Mouse (Mus musculus) MEL (cell line): ENCODE results near the gene Cyp27b1. TPM values are rescaled to one million over a fixed set of nuclear protein-coding genes. Genes with fewer than 3 reads are reported as not detected.

Source experiments
- DNase-seq: peaks from one replicate; pipeline ENCODE4 v3.0.0; 2011; ENCODE audit warnings: low read depth, low spot score
- H3K27ac ChIP-seq: 2 replicates; pipeline ENCODE4 v1.5.1; 2012; ENCODE audit warnings: low read depth, mild to moderate bottlenecking, control low read depth, low read length, moderate library complexity; ENCODE audit not compliant: control insufficient read depth
- H3K27me3 ChIP-seq, 2 experiments: fragments of 150-350 bp in 1 of 2; sonication (generic) in 1 of 2; 2 replicates each; pipeline ENCODE4 v1.6.1; 2012; ENCODE audit warnings: low read length in 2 of 2, mild to moderate bottlenecking in 2 of 2, improper control_type of control experiment in 1 of 2, moderate library complexity in 1 of 2; ENCODE audit not compliant: insufficient read depth in 2 of 2, control insufficient read depth in 1 of 2
- H3K36me3 ChIP-seq, 2 experiments: 2 replicates each; pipeline ENCODE4 v1.6.1; 2012 to 2014; ENCODE audit warnings: low read length in 2 of 2, improper control_type of control experiment in 1 of 2, inconsistent platforms in 1 of 2, mild to moderate bottlenecking in 1 of 2; ENCODE audit not compliant: insufficient read depth in 2 of 2, control insufficient read depth in 1 of 2
- H3K4me1 ChIP-seq, 2 experiments: fragments of 150-350 bp in 1 of 2; sonication (generic) in 1 of 2; 2 replicates each; pipeline ENCODE4 v1.6.1; 2012; ENCODE audit warnings: low read length in 2 of 2, improper control_type of control experiment in 1 of 2, mild to moderate bottlenecking in 1 of 2; ENCODE audit not compliant: insufficient read depth in 2 of 2, control insufficient read depth in 1 of 2
- H3K4me3 ChIP-seq, 2 experiments: fragments of 150-350 bp in 1 of 2; sonication (generic) in 1 of 2; 2 replicates each; pipeline ENCODE4 v1.5.1; 2012; ENCODE audit warnings: low read depth in 2 of 2, low read length in 2 of 2, mild to moderate bottlenecking in 2 of 2, moderate library complexity in 2 of 2, control low read depth in 1 of 2, improper control_type of control experiment in 1 of 2; ENCODE audit not compliant: control insufficient read depth in 1 of 2, insufficient read depth in 1 of 2
- H3K79me2 ChIP-seq: 2 replicates; pipeline ENCODE4 v1.6.1; 2012; ENCODE audit warnings: mild to moderate bottlenecking, low read length, moderate library complexity; ENCODE audit not compliant: control insufficient read depth, poor library complexity, insufficient read depth
- H3K9ac ChIP-seq: 2 replicates; pipeline ENCODE4 v1.6.1; 2012; ENCODE audit warnings: low read depth, mild to moderate bottlenecking, control low read depth, low read length, moderate library complexity; ENCODE audit not compliant: control insufficient read depth, poor library complexity, severe bottlenecking
- H3K9me3 ChIP-seq: fragments of 150-350 bp; sonication (generic); replicated peaks from 2 replicates; pipeline ENCODE4 v1.6.1; 2012; ENCODE audit warnings: mild to moderate bottlenecking, low read length, improper control_type of control experiment, moderate library complexity; ENCODE audit not compliant: insufficient read depth
- BHLHE40 ChIP-seq: IDR thresholded peaks from 2 replicates; pipeline ENCODE4 v1.6.1; 2012; ENCODE audit warnings: low read depth, mild to moderate bottlenecking, inconsistent platforms, low read length, improper control_type of control experiment, borderline replicate concordance
- CHD2 ChIP-seq: IDR thresholded peaks from 2 replicates; pipeline ENCODE4 v1.6.1; 2011; ENCODE audit warnings: low read length, improper control_type of control experiment
- CTCF ChIP-seq, 3 experiments: IDR thresholded peaks in 2 of 3; conservative IDR thresholded peaks in 1 of 3; 2 replicates each; pipeline ENCODE4 v1.5.1; 2011 to 2012; ENCODE audit warnings: low read length in 3 of 3, low read depth in 2 of 3, mild to moderate bottlenecking in 2 of 3, improper control_type of control experiment in 1 of 3, inconsistent platforms in 1 of 3, mixed read lengths in 1 of 3, moderate library complexity in 1 of 3; ENCODE audit not compliant: control insufficient read depth in 1 of 3, insufficient read depth in 1 of 3, poor library complexity in 1 of 3, severe bottlenecking in 1 of 3
- E2F4 ChIP-seq: IDR thresholded peaks from 2 replicates; pipeline ENCODE4 v1.6.1; 2011; ENCODE audit warnings: low read depth, low read length, improper control_type of control experiment, borderline replicate concordance
- ELF1 ChIP-seq: IDR thresholded peaks from 2 replicates; pipeline ENCODE4 v1.6.1; 2014; ENCODE audit warnings: low read depth, mild to moderate bottlenecking, inconsistent platforms, low read length, improper control_type of control experiment, moderate library complexity
- EP300 ChIP-seq, 2 experiments: IDR thresholded peaks; 2 replicates each; pipeline ENCODE4 v1.6.1; 2011; ENCODE audit warnings: improper control_type of control experiment in 2 of 2, low read length in 2 of 2, low read depth in 1 of 2, mild to moderate bottlenecking in 1 of 2
- ETS1 ChIP-seq: IDR thresholded peaks from 2 replicates; pipeline ENCODE4 v1.6.1; 2012; ENCODE audit warnings: low read depth, mild to moderate bottlenecking, inconsistent platforms, low read length, improper control_type of control experiment, moderate library complexity
- KAT2A ChIP-seq: conservative IDR thresholded peaks from 2 replicates; pipeline ENCODE4 v1.6.1; 2012; ENCODE audit warnings: low read depth, low read length, improper control_type of control experiment, inconsistent platforms
- MEF2A ChIP-seq: IDR thresholded peaks from 2 replicates; pipeline ENCODE4 v1.6.1; 2014; ENCODE audit warnings: low read depth, mild to moderate bottlenecking, inconsistent platforms, low read length, improper control_type of control experiment; ENCODE audit not compliant: poor library complexity, insufficient replicate concordance, severe bottlenecking; ENCODE audit errors: extremely low read depth
- MYC ChIP-seq: IDR thresholded peaks from 2 replicates; pipeline ENCODE4 v1.6.1; 2011; ENCODE audit warnings: low read depth, mild to moderate bottlenecking, low read length, improper control_type of control experiment, moderate library complexity
- NELFE ChIP-seq: IDR thresholded peaks from 2 replicates; pipeline ENCODE4 v1.6.1; 2011; ENCODE audit warnings: low read depth, low read length, improper control_type of control experiment
- NRF1 ChIP-seq: IDR thresholded peaks from 2 replicates; pipeline ENCODE4 v1.6.1; 2014; ENCODE audit warnings: low read depth, mild to moderate bottlenecking, inconsistent platforms, low read length, improper control_type of control experiment, moderate library complexity; ENCODE audit not compliant: poor library complexity, insufficient read depth, severe bottlenecking
- POLR2A ChIP-seq, 2 experiments: IDR thresholded peaks; 2 replicates each; pipeline ENCODE4 v1.6.1; 2011 to 2012; ENCODE audit warnings: low read length in 2 of 2, mild to moderate bottlenecking in 2 of 2, control low read depth in 1 of 2, improper control_type of control experiment in 1 of 2, low read depth in 1 of 2, moderate library complexity in 1 of 2; ENCODE audit not compliant: control insufficient read depth in 1 of 2, insufficient read depth in 1 of 2, poor library complexity in 1 of 2
- POLR2AphosphoS2 ChIP-seq: IDR thresholded peaks from 2 replicates; pipeline ENCODE4 v1.6.1; 2011; ENCODE audit warnings: low read length, improper control_type of control experiment
- RAD21 ChIP-seq: IDR thresholded peaks from 2 replicates; pipeline ENCODE4 v1.6.1; 2011; ENCODE audit warnings: mild to moderate bottlenecking, low read depth, low read length, improper control_type of control experiment
- RCOR1 ChIP-seq: IDR thresholded peaks from 2 replicates; pipeline ENCODE4 v1.6.1; 2012; ENCODE audit warnings: low read depth, mild to moderate bottlenecking, inconsistent platforms, low read length, improper control_type of control experiment
- SMC3 ChIP-seq: IDR thresholded peaks from 2 replicates; pipeline ENCODE4 v1.6.1; 2011; ENCODE audit warnings: low read depth, low read length, improper control_type of control experiment
- TAL1 ChIP-seq: IDR thresholded peaks from 2 replicates; pipeline ENCODE4 v1.6.1; 2012; ENCODE audit warnings: mild to moderate bottlenecking, inconsistent platforms, low read length, moderate library complexity, mixed read lengths
- USF1 ChIP-seq: IDR thresholded peaks from 2 replicates; pipeline ENCODE4 v1.6.1; 2014; ENCODE audit warnings: low read depth, mild to moderate bottlenecking, inconsistent platforms, low read length, improper control_type of control experiment, moderate library complexity
- USF2 ChIP-seq, 2 experiments: IDR thresholded peaks; 2 replicates each; pipeline ENCODE4 v1.6.1; 2011 to 2012; ENCODE audit warnings: improper control_type of control experiment in 2 of 2, low read length in 2 of 2, borderline replicate concordance in 1 of 2, inconsistent platforms in 1 of 2, low read depth in 1 of 2, mild to moderate bottlenecking in 1 of 2; ENCODE audit not compliant: insufficient read depth in 1 of 2
- ZKSCAN1 ChIP-seq: IDR thresholded peaks from 2 replicates; pipeline ENCODE4 v1.6.1; 2012; ENCODE audit warnings: low read depth, mild to moderate bottlenecking, inconsistent platforms, low read length, improper control_type of control experiment, moderate library complexity
- polyA plus RNA-seq, 2 experiments: library from polyadenylated mRNA; stranded (reverse) in 1 of 2; unstranded in 1 of 2; fragments of >175 nt in 1 of 2; fragments of >200 nt in 1 of 2; gene quantifications; 2 replicates each; pipeline versions ENCODE4 v1.2.1 to v1.2.4; 2012; ENCODE audit warnings: low replicate concordance in 2 of 2, low read depth in 1 of 2; ENCODE audit not compliant: insufficient read length in 2 of 2, insufficient read depth in 1 of 2, missing spikeins in 1 of 2
- total RNA-seq: library from RNA; depleted of rRNA; stranded (reverse); fragments of 300-350 nt; gene quantifications from 2 replicates; pipeline ENCODE4 v1.2.3, GENCODE M21; 2012

Gene Cyp27b1
- total and polyA plus RNA-seq, 3 experiments, result 0.23 to 0.93 TPM; not detected in 1

GRCm38 (mm10) chr10:127081996-127082620, 34.1 kb downstream of the Cyp27b1 start:
- Histone ChIP-seq H3K27me3 (no peaks in the 10 kb centered on the region), H3K36me3 (no peaks in the 10 kb centered on the region), H3K9ac (no peak overlapping the region), H3K9me3 (no peaks in the 10 kb centered on the region), H3K79me2 (no peaks in the 10 kb centered on the region), H3K27ac (no peak overlapping the region), H3K4me1 (no peaks in the 10 kb centered on the region), H3K4me3 (no peak overlapping the region)
- no peak for DNase-seq
- TF ChIP-seq ZKSCAN1 (no peak), NRF1 (no peak), CHD2 (no peak), ETS1 (no peak)

- no peak for DNase-seq
- Histone ChIP-seq H3K9me3 (no peaks in the 10 kb centered on the region), H3K9ac (no peak overlapping the region), H3K79me2 (no peaks in the 10 kb centered on the region), H3K4me3 (no peak overlapping the region), H3K27me3 (no peaks in the 10 kb centered on the region), H3K4me1 (no peaks in the 10 kb centered on the region), H3K27ac (no peak overlapping the region), H3K36me3 (no peaks in the 10 kb centered on the region)
- TF ChIP-seq ELF1 (no peak), E2F4 (no peak), CTCF (IDR thresholded peaks at IDR 0.05 in 2 of 3, conservative IDR thresholded peaks at IDR 0.05 in 1 of 3; ENCODE audit: control insufficient read depth in 1 of 3, insufficient read depth in 1 of 3, low read depth in 2 of 3, low read length in 3 of 3, poor library complexity in 1 of 3, severe bottlenecking in 1 of 3) (peak in 1 of 3 experiments; percentile 28; a peak in 2 of 6 replicates), EP300 (IDR thresholded peaks at IDR 0.05; ENCODE audit: low read depth in 1 of 2, low read length in 2 of 2) (no peak), RAD21 (peak; percentile 14)
Observed at GRCm38 (mm10) chr10:127083292-127083914, 35.4 kb downstream of the Cyp27b1 start.

DNA sequence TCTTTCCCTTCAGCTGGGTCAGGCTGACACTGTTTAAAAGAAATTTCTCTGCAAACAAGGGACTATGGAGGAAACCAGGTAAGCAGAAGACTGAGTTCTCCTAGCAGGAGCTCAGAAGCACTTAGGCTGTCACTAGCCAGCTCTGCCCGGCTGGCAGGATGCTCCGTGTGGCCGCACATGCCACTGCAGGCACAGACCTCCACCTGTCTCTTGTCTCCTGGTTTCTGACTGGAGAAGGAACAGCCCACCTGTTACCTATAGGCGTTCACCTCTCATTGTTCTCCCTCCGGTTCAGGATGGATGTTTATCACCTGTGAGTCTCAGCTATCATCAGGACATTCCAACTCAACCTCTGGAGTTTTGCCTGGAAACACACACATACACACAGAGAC, 35.9 kb downstream of the Cyp27b1 start:
- TF ChIP-seq MYC, result no peak
- TF ChIP-seq KAT2A, result no peak
- no peak for TF ChIP-seq ELF1
- no peak for TF ChIP-seq CTCF (IDR thresholded peaks at IDR 0.05 in 2 of 3, conservative IDR thresholded peaks at IDR 0.05 in 1 of 3; ENCODE audit: control insufficient read depth in 1 of 3, insufficient read depth in 1 of 3, low read depth in 2 of 3, low read length in 3 of 3, poor library complexity in 1 of 3, severe bottlenecking in 1 of 3)
- TF ChIP-seq POLR2A (IDR thresholded peaks at IDR 0.05; ENCODE audit: control insufficient read depth in 1 of 2, insufficient read depth in 1 of 2, low read depth in 1 of 2, low read length in 2 of 2, poor library complexity in 1 of 2), result no peak
- no peak for TF ChIP-seq TAL1
- TF ChIP-seq USF2 (IDR thresholded peaks at IDR 0.05; ENCODE audit: borderline replicate concordance in 1 of 2, insufficient read depth in 1 of 2, low read depth in 1 of 2, low read length in 2 of 2), result no peak
- TF ChIP-seq POLR2AphosphoS2, result no peak
- no peak for TF ChIP-seq RCOR1
- no peak for TF ChIP-seq ETS1
- no peak for TF ChIP-seq CHD2
- no peak for TF ChIP-seq USF1
- no peak for TF ChIP-seq NRF1
- no peak for TF ChIP-seq BHLHE40
- TF ChIP-seq SMC3, result no peak
- no peak for TF ChIP-seq MEF2A
- TF ChIP-seq NELFE, result no peak
- Histone ChIP-seq H3K36me3 (peaks cover 0 to 1% of the 10 kb centered on the region in 2 experiments; a peak in 1 of 4 replicates), H3K9ac (no peak overlapping the region), H3K4me1 (no peaks in the 10 kb centered on the region), H3K27me3 (no peaks in the 10 kb centered on the region), H3K79me2 (no peaks in the 10 kb centered on the region), H3K9me3 (no peaks in the 10 kb centered on the region), H3K27ac (no peak overlapping the region), H3K4me3 (no peak overlapping the region)
- no peak for DNase-seq
